Mouse (Mus musculus) heart, adult 10 weeks (tissue): ENCODE data around the gene Disp2. TPM values are rescaled to one million over a fixed set of nuclear protein-coding genes. Genes with fewer than 3 reads are reported as not detected.

ENCODE experiments used
- polyA plus RNA-seq: library from polyadenylated mRNA; stranded (reverse); fragments of 350-450 nt; fragmentation: Illumina TruSeq; extraction: RNeasy Lipid Tissue Mini Kit (QIAGEN cat#74804); gene quantifications from one replicate; pipeline ENCODE4 v1.2.3, GENCODE M21; 2014; ENCODE audit warnings: low read depth, low replicate concordance

Disp2 gene
- not detected for polyA plus RNA-seq

GRCm38 (mm10) chr2:118779504-118780480 is at the start of gene Disp2:
Gene Disp2 (plus strand): TSS chr2:118779719.

DNA sequence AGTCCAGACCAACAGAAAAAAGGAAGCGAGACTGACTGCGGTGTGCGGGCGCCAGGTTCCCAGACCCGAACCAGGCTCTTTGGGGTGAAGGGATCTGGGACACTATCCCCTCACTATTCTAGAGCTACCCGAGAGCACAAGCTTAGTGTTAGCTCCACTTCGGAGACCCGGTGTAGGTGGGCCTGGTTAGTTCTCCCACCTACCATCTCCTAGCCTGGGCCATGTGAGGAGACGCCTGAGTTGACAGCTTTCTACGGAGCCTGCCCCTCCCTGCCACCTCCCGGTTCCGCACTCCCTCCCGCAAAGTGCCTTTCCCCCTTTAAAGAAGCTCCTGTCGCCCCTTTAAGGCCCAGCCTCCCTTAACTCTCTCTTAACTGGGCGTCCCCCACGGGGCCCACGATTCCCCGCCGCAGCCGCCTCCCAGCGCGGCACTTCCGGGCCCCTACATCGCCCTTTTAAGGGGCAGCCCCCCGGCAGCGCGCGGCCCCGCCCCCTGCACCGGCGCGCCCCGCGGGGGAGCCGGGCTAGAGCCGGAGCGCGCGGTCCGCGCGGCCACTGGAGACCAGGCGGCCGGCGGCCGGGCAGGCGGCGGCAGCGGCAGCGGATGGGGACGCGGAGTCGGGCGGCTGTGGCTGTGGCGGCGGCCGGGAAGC is 34.2 kb upstream of the Disp2 start, which contains the start of gene Inafm2:
Gene Inafm2, plus strand, starts transcription at position 527 of the 653 bp plus-strand sequence.

DNA sequence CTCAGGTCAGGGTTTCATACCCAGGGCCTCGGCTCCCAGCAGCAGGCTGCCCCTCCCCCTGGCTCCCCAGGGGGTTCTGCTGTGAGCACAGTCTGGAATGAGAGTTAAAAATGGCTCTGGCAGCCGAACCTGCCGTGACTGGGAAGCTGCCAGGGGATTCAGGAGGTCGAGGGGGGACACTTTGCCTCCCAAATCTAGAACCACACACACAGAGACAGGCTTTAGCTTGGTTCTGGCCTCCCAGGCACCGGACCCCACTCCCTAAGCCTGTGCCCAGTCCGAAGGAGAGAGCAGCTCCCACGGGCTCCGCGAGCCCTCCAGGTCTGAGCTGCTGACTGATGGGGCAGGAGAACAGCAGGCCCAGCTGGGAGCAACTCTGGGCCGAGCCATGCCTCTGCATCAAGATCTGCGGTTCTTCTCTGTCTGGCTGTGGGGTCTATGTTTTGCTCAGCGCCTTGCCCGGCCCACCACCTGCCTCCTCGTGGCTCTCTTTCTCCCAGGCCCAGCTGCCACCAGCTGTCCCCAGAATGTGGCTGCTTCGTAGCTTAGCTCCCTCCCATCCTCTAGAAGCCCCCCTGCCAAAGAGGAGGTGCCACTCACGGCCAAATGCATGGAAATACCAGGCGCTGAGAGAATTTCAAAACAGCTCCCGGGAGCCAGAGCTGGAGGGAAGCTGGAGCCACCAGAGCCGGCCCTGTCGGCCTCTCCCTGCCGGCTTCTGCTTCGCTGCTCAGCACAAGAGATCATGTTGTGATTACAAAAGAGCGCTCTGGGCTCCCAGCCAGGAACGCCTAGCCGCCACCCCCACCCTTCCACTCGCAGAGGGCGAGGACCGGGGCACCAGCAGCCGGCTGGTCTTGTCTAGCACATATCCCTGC is 17.4 kb upstream of the Disp2 start, which contains the start of gene Ccdc9b:
Gene Ccdc9b, minus strand, starts transcription at position 756 of the 878 bp plus-strand sequence.

DNA sequence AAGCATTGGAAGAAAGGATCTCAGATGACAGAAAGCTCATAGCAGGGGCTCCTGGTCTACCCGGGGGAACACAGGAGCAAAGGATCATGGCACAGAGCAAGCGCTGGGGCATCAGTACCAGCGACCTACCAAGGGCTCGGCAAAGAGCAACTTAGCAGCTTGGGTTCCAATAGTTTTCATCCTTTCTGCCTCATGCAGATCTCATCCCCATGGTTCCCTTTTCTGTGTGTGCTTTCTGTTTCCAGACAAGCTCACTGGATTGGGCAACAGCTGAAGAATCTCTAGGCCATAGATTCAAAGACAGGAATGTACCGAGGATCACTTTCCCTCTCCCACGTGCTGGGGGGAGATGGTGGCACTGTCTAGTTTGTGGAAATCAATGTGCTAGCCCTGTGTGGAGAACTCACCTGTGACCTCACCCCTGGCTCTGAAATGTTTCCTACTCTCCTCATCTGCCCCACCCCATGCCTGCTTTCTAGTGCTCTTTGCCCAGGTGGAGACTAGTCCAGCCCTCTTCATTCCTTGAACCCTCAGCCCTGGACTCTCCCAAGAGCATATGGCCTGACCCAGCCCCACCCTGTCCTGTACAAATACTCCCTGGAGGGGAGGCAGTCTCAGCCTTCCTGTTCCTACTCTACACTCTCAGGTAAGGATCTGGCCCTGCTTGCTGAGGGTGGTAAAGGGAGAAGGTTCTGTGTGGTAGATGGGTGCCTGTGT is 7.2 kb upstream of the Disp2 start, which contains the start of gene Phgr1:
Gene Phgr1, plus strand, starts transcription at position 612 of the 717 bp plus-strand sequence.

GRCm38 (mm10) chr2:118813981-118814836 is 34.7 kb downstream of the Disp2 start, which contains the start of gene Knstrn:
Gene Knstrn (plus strand): TSS chr2:118814003.

Other genes with a start within 250 kb of the Disp2 start
- 2.6 TPM for gene Bmf, start 230.0 kb upstream of the Disp2 start, polyA plus RNA-seq
- 0.58 TPM for gene Bub1b, start 181.5 kb upstream of the Disp2 start, polyA plus RNA-seq
- gene Pak6, start 116.4 kb upstream of the Disp2 start, polyA plus RNA-seq, result 15.7 TPM
- 1.6 TPM for gene Ankrd63, start 75.8 kb upstream of the Disp2 start, polyA plus RNA-seq
- 2.8 TPM for gene Plcb2, start 51.3 kb upstream of the Disp2 start, polyA plus RNA-seq
- gene Inafm2, start 34.0 kb upstream of the Disp2 start, polyA plus RNA-seq, result 18.1 TPM
- gene Ccdc9b, start 17.1 kb upstream of the Disp2 start, polyA plus RNA-seq, result 25.3 TPM
- gene Phgr1, start 7.0 kb upstream of the Disp2 start, polyA plus RNA-seq, result not detected
- 0.86 TPM for gene Knstrn, start 34.3 kb downstream of the Disp2 start, polyA plus RNA-seq
- gene Ivd, start 82.2 kb downstream of the Disp2 start, polyA plus RNA-seq, result 343 TPM
- gene Bahd1, start 120.7 kb downstream of the Disp2 start, polyA plus RNA-seq, result 9.3 TPM
- gene Chst14, start 146.8 kb downstream of the Disp2 start, polyA plus RNA-seq, result 6.8 TPM
- 12.2 TPM for gene Ccdc32, start 249.7 kb downstream of the Disp2 start, polyA plus RNA-seq